ENCODE assay signal across 8 mouse cellular contexts in genomic region chr1:164217791-164218685, GRCm38 (mm10). TPM values are rescaled to one million over a fixed set of nuclear protein-coding genes. Genes with fewer than 3 reads are reported as not detected.
DNase-seq lines count a peak whose midpoint lies in the region; ATAC-seq and TF ChIP-seq lines count a peak whose summit lies in the region.

No protein-coding gene starts in this region.

- 35% methylated on average over 15 of the region's 15 CpGs for WGBS in heart, embryonic 11.5 days (ENCODE audit: insufficient replicate concordance)
- WGBS in heart, adult 2 months, result 30% methylated on average over 15 of the region's 15 CpGs
- WGBS in hindbrain, postnatal 0 days, result 29% methylated on average over 15 of the region's 15 CpGs
- WGBS in neural tube, embryonic 15.5 days, result 41% methylated on average over 15 of the region's 15 CpGs

- no peak for TF ChIP-seq EP300 in heart, adult 2 months (IDR thresholded peaks at IDR 0.05; ENCODE audit: insufficient read depth, low read depth, low read length)

- H3K4me3 ChIP-seq in heart, embryonic 11.5 days (ENCODE audit: low read depth, low read length), result 0 out of 2 replicates have a peak overlapping the region, but pooled peaks have one; percentile 12
- H3K4me3 ChIP-seq in heart, adult 2 months, result no peak overlapping the region
- no peak overlapping the region for H3K4me3 ChIP-seq in hindbrain, postnatal 0 days (ENCODE audit: low read length)
- H3K4me3 ChIP-seq in neural tube, embryonic 15.5 days (replicated peaks), result no peak overlapping the region

- H3K9ac ChIP-seq in heart, embryonic 11.5 days (ENCODE audit: low read depth, low read length), result no peak overlapping the region
- H3K9ac ChIP-seq in heart, adult 2 months (ENCODE audit: low read depth, low read length), result no peak overlapping the region
- no peak overlapping the region for H3K9ac ChIP-seq in hindbrain, postnatal 0 days (replicated peaks; ENCODE audit: low read length)
- H3K9ac ChIP-seq in neural tube, embryonic 15.5 days (replicated peaks), result no peak overlapping the region

- ATAC-seq in heart, embryonic 11.5 days (replicated peaks; ENCODE audit: insufficient number of reproducible peaks, low FRiP score, low TSS enrichment), result no peak
- no peak for ATAC-seq in hindbrain, postnatal 0 days
- peak; percentile 61; the same call in 1 of the 2 replicates for ATAC-seq in neural tube, embryonic 15.5 days (ENCODE audit: low FRiP score)

- TF ChIP-seq CTCF in heart, adult 2 months (IDR thresholded peaks at IDR 0.05), result no peak
- TF ChIP-seq CTCF in hindbrain, postnatal 0 days (IDR thresholded peaks at IDR 0.05; ENCODE audit: low read depth), result no peak

- no peaks in the 10 kb centered on the region for H3K9me3 ChIP-seq in heart, embryonic 11.5 days (replicated peaks; ENCODE audit: control insufficient read depth, low read length)
- no peaks in the 10 kb centered on the region for H3K9me3 ChIP-seq in hindbrain, postnatal 0 days (ENCODE audit: low read length)
- H3K9me3 ChIP-seq in neural tube, embryonic 15.5 days (replicated peaks), result no peaks in the 10 kb centered on the region

- H3K4me2 ChIP-seq in heart, embryonic 11.5 days, result peak overlapping the region; percentile 45
- peak overlapping the region; percentile 19; the same call in 1 of the 2 replicates for H3K4me2 ChIP-seq in hindbrain, postnatal 0 days (ENCODE audit: low read depth, low read length)
- H3K4me2 ChIP-seq in neural tube, embryonic 15.5 days, result peak overlapping the region; percentile 28

- no peak for DNase-seq in heart, adult 2 months
- DNase-seq in right cerebral cortex, adult 18-20 months, result peak; percentile 18
- DNase-seq in right cerebral cortex, postnatal 10 days (ENCODE audit: low spot score in 2 of 2), result no peak
- DNase-seq in hindbrain, postnatal 0 days (ENCODE audit: low spot score), result peak; percentile 7
- no peak for DNase-seq in adrenal gland, postnatal 14 days
- no peak for DNase-seq in ovary, postnatal 36 days (ENCODE audit: low spot score)

- TF ChIP-seq POLR2A in heart, adult 2 months (IDR thresholded peaks at IDR 0.05; ENCODE audit: insufficient read depth, low read depth, low read length), result no peak

- no peaks in the 10 kb centered on the region for H3K79me2 ChIP-seq in heart, adult 2 months (replicated peaks; ENCODE audit: control insufficient read depth, insufficient read depth, low read length)

- H3K36me3 ChIP-seq in heart, embryonic 11.5 days (ENCODE audit: control insufficient read depth, insufficient read depth, low read length), result no peaks in the 10 kb centered on the region
- no peaks in the 10 kb centered on the region for H3K36me3 ChIP-seq in heart, adult 2 months (ENCODE audit: control insufficient read depth, insufficient read depth, low read length)
- H3K36me3 ChIP-seq in hindbrain, postnatal 0 days (ENCODE audit: insufficient read depth, low read length), result no peaks in the 10 kb centered on the region
- no peaks in the 10 kb centered on the region for H3K36me3 ChIP-seq in neural tube, embryonic 15.5 days

- H3K27ac ChIP-seq in heart, embryonic 11.5 days (ENCODE audit: low read depth, low read length), result no peak overlapping the region
- H3K27ac ChIP-seq in heart, adult 2 months, result no peak overlapping the region
- H3K27ac ChIP-seq in hindbrain, postnatal 0 days, result no peak overlapping the region
- no peak overlapping the region; the same call in 1 of the 2 replicates for H3K27ac ChIP-seq in neural tube, embryonic 15.5 days (replicated peaks)

- no peaks in the 10 kb centered on the region; the same call in 1 of the 2 replicates for H3K4me1 ChIP-seq in heart, embryonic 11.5 days (ENCODE audit: control insufficient read depth, insufficient read depth, low read length)
- no peaks in the 10 kb centered on the region for H3K4me1 ChIP-seq in heart, adult 2 months (ENCODE audit: control insufficient read depth, insufficient read depth, low read length)
- no peaks in the 10 kb centered on the region for H3K4me1 ChIP-seq in hindbrain, postnatal 0 days (ENCODE audit: insufficient read depth, low read length)
- peaks cover 7% of the 10 kb centered on the region; the same call in 1 of the 2 replicates for H3K4me1 ChIP-seq in neural tube, embryonic 15.5 days

- intact Hi-C loops in heart, adult 2 months (cut with DNase I), result no loop called here

- no peaks in the 10 kb centered on the region for H3K27me3 ChIP-seq in heart, embryonic 11.5 days (ENCODE audit: control insufficient read depth, insufficient read depth, low read length)
- no peaks in the 10 kb centered on the region for H3K27me3 ChIP-seq in heart, adult 2 months (ENCODE audit: control insufficient read depth, insufficient read depth, low read length)
- no peaks in the 10 kb centered on the region for H3K27me3 ChIP-seq in hindbrain, postnatal 0 days (ENCODE audit: insufficient read depth, low read length)
- no peaks in the 10 kb centered on the region for H3K27me3 ChIP-seq in neural tube, embryonic 15.5 days (replicated peaks)

RNA-seq across cellular contexts. Expression of gene Slc19a2, which starts 30.8 kb away (rescaled TPM):
- polyA plus RNA-seq in heart, embryonic 11.5 days (2014; fragmentation: Nextera tagmentation; extraction: Ambion mirVana), result 8.9 TPM in 2 replicates
- 1 to 10 TPM; 5.0 to 7.8 TPM for total RNA-seq in heart, adult 2 months (2021)
- polyA plus RNA-seq in heart, adult 2 months (2012; rRNA removed), result 7.6 and 14.6 TPM in 2 replicates
- total RNA-seq in hindbrain, postnatal 0 days (2014; rRNA removed), result 19.3 and 21.0 TPM in 2 replicates
- polyA plus RNA-seq in hindbrain, postnatal 0 days (2015; fragmentation: Nextera tagmentation; extraction: Ambion mirVana), result 9.7 and 10.3 TPM in 2 replicates
- 8.1 and 8.4 TPM in 2 replicates for polyA plus RNA-seq in neural tube, embryonic 15.5 days (2015; fragmentation: Nextera tagmentation; extraction: Ambion mirVana)
- total RNA-seq in adrenal gland, postnatal 14 days (2021), result 15.8 and 20.7 TPM in 2 replicates

RNA-seq across cellular contexts. Expression of gene Ccdc181, which starts 57.3 kb away (rescaled TPM):
- polyA plus RNA-seq in heart, embryonic 11.5 days (2014; fragmentation: Nextera tagmentation; extraction: Ambion mirVana), result 8.4 and 9.9 TPM in 2 replicates
- total RNA-seq in heart, adult 2 months (2021), result 1 to 10 TPM; 8.6 to 9.2 TPM
- polyA plus RNA-seq in heart, adult 2 months (2012; rRNA removed), result 2.7 TPM in 2 replicates
- total RNA-seq in hindbrain, postnatal 0 days (2014; rRNA removed), result 5.8 and 6.4 TPM in 2 replicates
- polyA plus RNA-seq in hindbrain, postnatal 0 days (2015; fragmentation: Nextera tagmentation; extraction: Ambion mirVana), result 24.6 and 25.0 TPM in 2 replicates
- polyA plus RNA-seq in neural tube, embryonic 15.5 days (2015; fragmentation: Nextera tagmentation; extraction: Ambion mirVana), result 20.0 and 26.3 TPM in 2 replicates
- 8.2 and 9.8 TPM in 2 replicates for total RNA-seq in adrenal gland, postnatal 14 days (2021)

Comparison
In these comparisons a context has a peak if more than half of its experiments do, and no peak if none do; other contexts are left out.
1. DNase-seq: peak in right cerebral cortex, adult 18-20 months (single experiment) and hindbrain, postnatal 0 days (single experiment); none in heart, adult 2 months (0 of 2), right cerebral cortex, postnatal 10 days (0 of 2), adrenal gland, postnatal 14 days (single experiment) and ovary, postnatal 36 days (single experiment).
2. Peak in every context shown above with its lines, with median percentiles within 50 percentile points of each other: H3K4me2 ChIP-seq.